Mouse (Mus musculus) liver, adult 2 months (tissue): Measurements from ENCODE around the gene Dmwd.

ENCODE experiments used
- CTCF ChIP-seq: fragments of 200-500 bp; IDR thresholded peaks from 2 replicates; pipeline ENCODE4 v1.5.1; 2011; ENCODE audit warnings: low read depth, low read length, control low read depth
- POLR2A ChIP-seq: fragments of 200-500 bp; IDR thresholded peaks from 2 replicates; pipeline ENCODE4 v1.6.1; 2011; ENCODE audit warnings: low read length, control low read depth; ENCODE audit not compliant: insufficient read depth; ENCODE audit errors: extremely low read depth

- TF ChIP-seq CTCF (no peak), POLR2A (no peak)
Measured at GRCm38 (mm10) chr7:19086042-19086441, 10.0 kb downstream of the Dmwd start.
